Mouse (Mus musculus) myocyte (in vitro differentiated cells): ENCODE results near the gene Pole2. TPM values are rescaled to one million over a fixed set of nuclear protein-coding genes. Genes with fewer than 3 reads are reported as not detected.
A peak's percentile ranks its signal among the peaks of the same experiment; 100 is the strongest.

Experiments
- H3K27me3 ChIP-seq: one replicate; pipeline ENCODE4 v1.6.1; 2011; ENCODE audit not compliant: control insufficient read depth, insufficient read depth, insufficient read length
- H3K36me3 ChIP-seq: one replicate; pipeline ENCODE4 v1.6.1; 2011; ENCODE audit not compliant: control insufficient read depth, insufficient read depth
- H3K4me2 ChIP-seq: one replicate; pipeline ENCODE4 v1.6.1; 2011; ENCODE audit warnings: low read depth, control low read depth
- H3K4me3 ChIP-seq: one replicate; pipeline ENCODE4 v1.5.1; 2011; ENCODE audit warnings: mild to moderate bottlenecking, control low read depth, moderate library complexity
- H3K79me2 ChIP-seq: one replicate; pipeline ENCODE4 v1.6.1; 2011; ENCODE audit not compliant: control insufficient read depth, insufficient read depth
- H3ac ChIP-seq: one replicate; pipeline ENCODE4 v1.6.1; 2011; ENCODE audit not compliant: control insufficient read depth, insufficient read length
- CEBPB ChIP-seq: IDR thresholded peaks from 2 replicates; pipeline ENCODE4 v1.6.1; 2011; ENCODE audit warnings: mild to moderate bottlenecking, moderate library complexity; ENCODE audit not compliant: poor library complexity, insufficient read depth, severe bottlenecking
- E2F4 ChIP-seq: IDR thresholded peaks from one replicate; pipeline ENCODE4 v1.6.1; 2011; ENCODE audit warnings: mild to moderate bottlenecking, control low read depth, moderate library complexity; ENCODE audit not compliant: insufficient read depth
- MAX ChIP-seq: IDR thresholded peaks from one replicate; pipeline ENCODE4 v1.6.1; 2011; ENCODE audit warnings: low read depth, mild to moderate bottlenecking, control low read depth
- MYOD1 ChIP-seq, 3 experiments: IDR thresholded peaks; one replicate each; pipeline ENCODE4 v1.6.1; 2011; ENCODE audit warnings: control low read depth in 2 of 3, low read depth in 2 of 3, mild to moderate bottlenecking in 2 of 3, moderate library complexity in 1 of 3; ENCODE audit not compliant: insufficient read length in 2 of 3, control insufficient read depth in 1 of 3
- MYOG ChIP-seq, 3 experiments: IDR thresholded peaks; one replicate each; pipeline ENCODE4 v1.6.1; 2011; ENCODE audit warnings: control low read depth in 2 of 3, low read depth in 2 of 3, mild to moderate bottlenecking in 2 of 3; ENCODE audit not compliant: insufficient read length in 2 of 3, control insufficient read depth in 1 of 3, insufficient read depth in 1 of 3
- POLR2A ChIP-seq: IDR thresholded peaks from one replicate; pipeline ENCODE4 v1.6.1; 2011; ENCODE audit warnings: low read depth, mild to moderate bottlenecking, control low read depth, moderate library complexity; ENCODE audit not compliant: insufficient read length
- POLR2AphosphoS2 ChIP-seq: IDR thresholded peaks from one replicate; pipeline ENCODE4 v1.6.1; 2011; ENCODE audit warnings: low read depth, control low read depth; ENCODE audit not compliant: insufficient read length
- REST ChIP-seq: IDR thresholded peaks from one replicate; pipeline ENCODE4 v1.6.1; 2011; ENCODE audit warnings: mild to moderate bottlenecking, control low read depth, moderate library complexity; ENCODE audit not compliant: insufficient read depth, insufficient read length
- SRF ChIP-seq: IDR thresholded peaks from one replicate; pipeline ENCODE4 v1.6.1; 2011; ENCODE audit warnings: low read depth; ENCODE audit not compliant: control insufficient read depth, insufficient read length
- TCF12 ChIP-seq: IDR thresholded peaks from one replicate; pipeline ENCODE4 v1.6.1; 2011; ENCODE audit warnings: mild to moderate bottlenecking, control low read depth; ENCODE audit not compliant: poor library complexity, insufficient read depth, severe bottlenecking
- TCF3 ChIP-seq: IDR thresholded peaks from one replicate; pipeline ENCODE4 v1.6.1; 2011; ENCODE audit warnings: low read depth, control low read depth; ENCODE audit not compliant: insufficient read length
- USF1 ChIP-seq: IDR thresholded peaks from one replicate; pipeline ENCODE4 v1.6.1; 2011; ENCODE audit warnings: low read depth, mild to moderate bottlenecking, control low read depth, moderate library complexity
- polyA plus RNA-seq: library from polyadenylated mRNA; unstranded; fragments of >200 nt; fragmentation: generic; extraction: Trizol; gene quantifications from one replicate; pipeline ENCODE4 v1.2.1, GENCODE M21; 2012; ENCODE audit warnings: missing spikeins

Pole2 gene
- polyA plus RNA-seq, 1 experiment = 4.2 TPM

- Histone ChIP-seq H3K36me3 (peaks cover 4% of the 10 kb centered on the region), H3K4me2 (peak within 1 kb of the TSS; percentile 91), H3K27me3 (no peaks in the 10 kb centered on the region), H3K79me2 (peaks cover 43% of the 10 kb centered on the region), H3ac (peak within 1 kb of the TSS; percentile 72), H3K4me3 (peak within 1 kb of the TSS; percentile 85)
- TF ChIP-seq MYOD1 (IDR thresholded peaks at IDR 0.05; ENCODE audit: control insufficient read depth in 1 of 3, insufficient read length in 2 of 3, low read depth in 2 of 3) (peak in 2 of 3 experiments; percentile 34 to 76), POLR2A (peak; percentile 99), POLR2AphosphoS2 (peak; percentile 95), REST (no peak), TCF12 (no peak), CEBPB (no peak), E2F4 (peak; percentile 92), MAX (no peak), MYOG (IDR thresholded peaks at IDR 0.05; ENCODE audit: control insufficient read depth in 1 of 3, insufficient read depth in 1 of 3, insufficient read length in 2 of 3, low read depth in 2 of 3) (peak in 1 of 3 experiments; percentile 72)
These were observed 31.3 kb downstream of the Pole2 start, which contains the start of gene Gm49383 for GRCm38 (mm10) chr12:69196444-69197377. TSS of gene Gm49383 (minus strand) at chr12:69197104.

GRCm38 (mm10) chr12:69192637-69193036 lies 35.4 kb downstream of the Pole2 start:
- H3K4me3 ChIP-seq = no peak overlapping the region
- peaks cover 35% of the 10 kb centered on the region for H3K79me2 ChIP-seq
- no peak overlapping the region for H3K4me2 ChIP-seq
- no peak for TF ChIP-seq REST
- TF ChIP-seq CEBPB = no peak
- no peak for TF ChIP-seq POLR2AphosphoS2
- no peak for TF ChIP-seq MYOG (IDR thresholded peaks at IDR 0.05; ENCODE audit: control insufficient read depth in 1 of 3, insufficient read depth in 1 of 3, insufficient read length in 2 of 3, low read depth in 2 of 3)
- no peak for TF ChIP-seq MAX
- TF ChIP-seq SRF = no peak
- TF ChIP-seq MYOD1 (IDR thresholded peaks at IDR 0.05; ENCODE audit: control insufficient read depth in 1 of 3, insufficient read length in 2 of 3, low read depth in 2 of 3) = no peak
- TF ChIP-seq USF1 = no peak
- TF ChIP-seq E2F4 = no peak
- no peak for TF ChIP-seq TCF12
- TF ChIP-seq POLR2A = no peak
- no peak for TF ChIP-seq TCF3
- peaks cover 6% of the 10 kb centered on the region for H3K36me3 ChIP-seq
- H3K27me3 ChIP-seq = no peaks in the 10 kb centered on the region
- no peak overlapping the region for H3ac ChIP-seq

GRCm38 (mm10) chr12:69191396-69191795 lies 36.6 kb downstream of the Pole2 start:
- Histone ChIP-seq H3K79me2 (peaks cover 44% of the 10 kb centered on the region), H3K27me3 (no peaks in the 10 kb centered on the region), H3K4me3 (no peak overlapping the region), H3K4me2 (no peak overlapping the region), H3ac (no peak overlapping the region), H3K36me3 (peaks cover 6% of the 10 kb centered on the region)
- TF ChIP-seq MYOD1 (IDR thresholded peaks at IDR 0.05; ENCODE audit: control insufficient read depth in 1 of 3, insufficient read length in 2 of 3, low read depth in 2 of 3) (no peak), TCF3 (no peak), POLR2A (no peak), REST (no peak), USF1 (no peak), SRF (no peak)

- H3K27me3 ChIP-seq = no peaks in the 10 kb centered on the region
- peaks cover 44% of the 10 kb centered on the region for H3K79me2 ChIP-seq
- H3K36me3 ChIP-seq = peaks cover 6% of the 10 kb centered on the region
- H3K4me2 ChIP-seq = no peak overlapping the region
- TF ChIP-seq POLR2A (no peak), MYOG (IDR thresholded peaks at IDR 0.05; ENCODE audit: control insufficient read depth in 1 of 3, insufficient read depth in 1 of 3, insufficient read length in 2 of 3, low read depth in 2 of 3) (no peak), POLR2AphosphoS2 (no peak), E2F4 (no peak), CEBPB (no peak), TCF3 (no peak), MAX (no peak), REST (no peak), USF1 (no peak), TCF12 (no peak), SRF (no peak), MYOD1 (IDR thresholded peaks at IDR 0.05; ENCODE audit: control insufficient read depth in 1 of 3, insufficient read length in 2 of 3, low read depth in 2 of 3) (no peak)
- no peak overlapping the region for H3ac ChIP-seq
- no peak overlapping the region for H3K4me3 ChIP-seq
These were observed 37.5 kb downstream of the Pole2 start for GRCm38 (mm10) chr12:69190522-69190921.
